Mouse (Mus musculus): ENCODE data around the gene Pappa.

DNA sequence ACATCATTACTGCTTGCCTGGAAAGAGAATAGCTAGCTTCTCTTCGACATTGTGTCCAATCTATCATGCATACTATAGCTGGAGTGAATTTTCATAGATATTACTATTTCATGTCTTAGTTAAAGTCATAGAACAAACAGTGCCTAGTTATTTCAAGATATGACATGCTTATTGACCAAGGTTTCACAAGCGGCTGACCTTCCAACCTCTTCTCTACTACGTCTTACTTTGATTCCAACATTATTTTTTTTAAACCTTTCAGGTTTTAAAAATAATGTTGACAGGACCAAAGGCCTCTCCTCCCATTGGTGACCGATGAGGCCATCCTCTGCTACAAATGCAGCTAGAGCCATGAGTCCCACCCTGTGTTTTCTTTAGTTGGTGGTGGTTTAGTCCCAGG, 255.5 kb downstream of the Pappa start:
- TF ChIP-seq CTCF (IDR thresholded peaks at IDR 0.05; ENCODE audit: borderline replicate concordance, control insufficient read depth, extremely low read depth, insufficient read depth, low read length, poor library complexity) = no peak
- TF ChIP-seq POLR2A (IDR thresholded peaks at IDR 0.05; ENCODE audit: control insufficient read depth, extremely low read depth, insufficient read depth, low read length, poor library complexity) = no peak
